Mouse (Mus musculus) spleen, adult 2 months (tissue): ENCODE measurements around the gene A530016L24Rik.

Experiments
- CTCF ChIP-seq: fragments of 200-500 bp; IDR thresholded peaks from 2 replicates; pipeline ENCODE4 v1.5.1; 2011; ENCODE audit warnings: mild to moderate bottlenecking, inconsistent platforms; ENCODE audit not compliant: insufficient read depth, insufficient read length, insufficient replicate concordance; ENCODE audit errors: extremely low read depth
- POLR2A ChIP-seq: fragments of 200-500 bp; IDR thresholded peaks from 2 replicates; pipeline ENCODE4 v1.6.1; 2011; ENCODE audit warnings: low read depth, low read length, inconsistent platforms

DNA sequence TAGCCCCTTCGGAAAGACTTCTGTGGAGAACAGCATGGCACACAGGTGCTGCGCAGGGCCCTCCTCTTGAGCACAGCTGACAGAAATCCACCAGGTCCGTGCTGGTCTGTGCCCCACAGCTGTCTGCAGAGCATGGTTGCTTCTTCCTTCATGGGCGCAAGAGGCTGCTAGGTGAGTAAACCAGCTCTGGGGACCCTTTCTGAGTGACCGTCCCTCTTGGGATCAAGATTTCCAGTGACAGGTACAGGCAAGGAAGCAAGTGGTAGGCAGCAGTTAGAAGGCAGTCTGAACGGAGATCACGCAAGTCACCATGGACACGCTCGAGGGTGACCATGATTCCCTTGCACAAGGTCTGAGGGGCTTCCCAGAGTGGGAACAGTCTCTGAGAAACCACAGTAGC, 287 bp downstream of the A530016L24Rik start:
- TF ChIP-seq CTCF: no peak
- no peak for TF ChIP-seq POLR2A
